In the genomic region with DNA sequence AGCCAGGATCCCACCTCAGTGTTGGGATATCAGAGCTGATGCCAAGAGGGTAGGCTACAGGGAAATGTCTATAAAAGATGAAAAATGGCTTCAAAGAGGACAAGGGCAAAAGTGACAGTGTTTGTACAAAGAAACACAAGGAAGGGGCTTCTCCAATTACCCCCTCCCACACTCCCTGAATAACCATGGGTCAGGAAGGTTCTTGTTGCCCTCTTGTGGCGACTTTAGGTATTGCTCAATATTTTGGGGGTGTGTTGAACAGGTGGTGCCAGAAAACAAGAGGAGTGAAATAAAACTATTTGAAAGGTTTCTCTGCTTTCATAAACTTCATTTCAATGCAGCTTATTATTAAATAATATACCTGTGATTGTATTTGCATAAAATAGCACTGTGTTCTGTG, we compare ENCODE assay signal across 9 mouse cellular contexts. TPM values are rescaled to one million over a fixed set of nuclear protein-coding genes. Genes with fewer than 3 reads are reported as not detected.
DNase-seq lines count a peak whose midpoint lies in the region; ATAC-seq lines count a peak whose summit lies in the region.
"Had no signal": no experiment of that assay in that cellular context is flagged by ENCODE, and none has a peak within 500 bp of the region (broad histone marks: within the 10 kb centered on the region; RNA-seq: fewer than 3 reads in every experiment).

No protein-coding gene starts in this region.

- H3K4me3 ChIP-seq in hindbrain, embryonic 14.5 days (replicated peaks; ENCODE audit: low read length): no peak overlapping the region
- H3K4me3 ChIP-seq in hindbrain, embryonic 13.5 days: no peak overlapping the region
- H3K4me3 ChIP-seq in embryonic facial prominence, embryonic 11.5 days (ENCODE audit: low read depth, low read length): no peak overlapping the region
- H3K4me3 ChIP-seq: limb, embryonic 13.5 days had no signal

- H3K27ac ChIP-seq in hindbrain, embryonic 14.5 days: no peak overlapping the region
- H3K27ac ChIP-seq in hindbrain, embryonic 13.5 days: no peak overlapping the region
- H3K27ac ChIP-seq in embryonic facial prominence, embryonic 11.5 days (replicated peaks; ENCODE audit: low read depth, low read length): no peak overlapping the region
- H3K27ac ChIP-seq: limb, embryonic 13.5 days had no signal

- no peaks in the 10 kb centered on the region for H3K9me3 ChIP-seq in hindbrain, embryonic 14.5 days (ENCODE audit: control insufficient read depth, low read length)
- H3K9me3 ChIP-seq in hindbrain, embryonic 13.5 days: no peaks in the 10 kb centered on the region; the same call in 1 of the 2 replicates
- no peaks in the 10 kb centered on the region for H3K9me3 ChIP-seq in embryonic facial prominence, embryonic 11.5 days (replicated peaks; ENCODE audit: control insufficient read depth, low read length)
- H3K9me3 ChIP-seq: limb, embryonic 13.5 days had no signal

- no peaks in the 10 kb centered on the region for H3K4me1 ChIP-seq in hindbrain, embryonic 14.5 days (replicated peaks; ENCODE audit: control insufficient read depth, insufficient read depth, low read length)
- no peaks in the 10 kb centered on the region for H3K4me1 ChIP-seq in hindbrain, embryonic 13.5 days (replicated peaks)
- no peaks in the 10 kb centered on the region for H3K4me1 ChIP-seq in embryonic facial prominence, embryonic 11.5 days (ENCODE audit: control insufficient read depth, insufficient read depth, low read length)
- H3K4me1 ChIP-seq: limb, embryonic 13.5 days had no signal

- no peaks in the 10 kb centered on the region for H3K36me3 ChIP-seq in hindbrain, embryonic 14.5 days (replicated peaks; ENCODE audit: control insufficient read depth, insufficient read depth)
- peaks cover 10% of the 10 kb centered on the region for H3K36me3 ChIP-seq in hindbrain, embryonic 13.5 days
- no peaks in the 10 kb centered on the region for H3K36me3 ChIP-seq in embryonic facial prominence, embryonic 11.5 days (replicated peaks; ENCODE audit: control insufficient read depth, insufficient read depth, low read depth, low read length)

- no peak overlapping the region for H3K9ac ChIP-seq in hindbrain, embryonic 14.5 days
- no peak overlapping the region for H3K9ac ChIP-seq in hindbrain, embryonic 13.5 days
- H3K9ac ChIP-seq in embryonic facial prominence, embryonic 11.5 days (replicated peaks; ENCODE audit: low read length): no peak overlapping the region
- H3K9ac ChIP-seq: limb, embryonic 13.5 days had no signal

- DNase-seq in hindbrain, embryonic 14.5 days (ENCODE audit: low spot score): peak; percentile 67
- peak; percentile 80 for DNase-seq in adrenal gland, postnatal 14 days
- DNase-seq in embryonic facial prominence, embryonic 11.5 days (ENCODE audit: low spot score): peak; percentile 78
- DNase-seq in layer of hippocampus, adult 11-12 months (ENCODE audit: low spot score): peak; percentile 69
- DNase-seq in mesoderm, embryonic 11.5 days (ENCODE audit: low read depth, low spot score): peak; percentile 56
- peak; percentile 29 to 54 for DNase-seq in thymus, postnatal 36 days

- no peaks in the 10 kb centered on the region for H3K27me3 ChIP-seq in hindbrain, embryonic 14.5 days (ENCODE audit: control insufficient read depth, insufficient read depth, low read length)
- H3K27me3 ChIP-seq in hindbrain, embryonic 13.5 days: no peaks in the 10 kb centered on the region
- H3K27me3 ChIP-seq in embryonic facial prominence, embryonic 11.5 days (ENCODE audit: control insufficient read depth, insufficient read depth, low read length): no peaks in the 10 kb centered on the region
- H3K27me3 ChIP-seq: limb, embryonic 13.5 days had no signal

- H3K4me2 ChIP-seq in hindbrain, embryonic 14.5 days (replicated peaks): no peak overlapping the region
- H3K4me2 ChIP-seq in hindbrain, embryonic 13.5 days: no peak overlapping the region
- H3K4me2 ChIP-seq in embryonic facial prominence, embryonic 11.5 days (ENCODE audit: low read depth, low read length): no peak overlapping the region
- H3K4me2 ChIP-seq: limb, embryonic 13.5 days had no signal

- ATAC-seq in hindbrain, embryonic 14.5 days (ENCODE audit: low FRiP score): no peak
- no peak for ATAC-seq in hindbrain, embryonic 13.5 days (ENCODE audit: low FRiP score)
- peak; percentile 77 for ATAC-seq in CD4-positive, CD25-positive, alpha-beta regulatory T cell, adult 4 months
- no peak for ATAC-seq in embryonic facial prominence, embryonic 11.5 days (replicated peaks; ENCODE audit: insufficient number of reproducible peaks, low FRiP score, low TSS enrichment, low read depth)

- WGBS in hindbrain, embryonic 14.5 days: 14% methylated on average over 1 of the region's 1 CpGs
- 16% methylated on average over 1 of the region's 1 CpGs for WGBS in hindbrain, embryonic 13.5 days
- 7% methylated on average over 1 of the region's 1 CpGs for WGBS in embryonic facial prominence, embryonic 11.5 days

RNA-seq across cellular contexts. Expression of gene Zfp931, which starts 20.1 kb away (rescaled TPM):
- 14.6 and 14.9 TPM in 2 replicates for polyA plus RNA-seq in hindbrain, embryonic 14.5 days (2014; fragmentation: Nextera tagmentation; extraction: Ambion mirVana)
- polyA plus RNA-seq in hindbrain, embryonic 13.5 days (2015; fragmentation: Nextera tagmentation; extraction: Ambion mirVana): 12.0 and 14.3 TPM in 2 replicates
- polyA plus RNA-seq in CD4-positive, CD25-positive, alpha-beta regulatory T cell, adult 4 months (2017; shearing (Covaris generic)): 10 to 100 TPM in 1 of 2 experiments, 1 to 10 TPM in 1; 8.2 to 11.0 TPM
- 20.8 and 23.9 TPM in 2 replicates for total RNA-seq in adrenal gland, postnatal 14 days (2021)
- 18.8 and 22.9 TPM in 2 replicates for polyA plus RNA-seq in embryonic facial prominence, embryonic 11.5 days (2014; fragmentation: Nextera tagmentation; extraction: Ambion mirVana)

RNA-seq across cellular contexts. Expression of gene Zfp971, which starts 35.1 kb away (rescaled TPM):
- polyA plus RNA-seq in hindbrain, embryonic 14.5 days (2014; fragmentation: Nextera tagmentation; extraction: Ambion mirVana): 11.8 and 12.6 TPM in 2 replicates
- polyA plus RNA-seq in hindbrain, embryonic 13.5 days (2015; fragmentation: Nextera tagmentation; extraction: Ambion mirVana): 9.3 and 9.8 TPM in 2 replicates
- 10 to 100 TPM in 1 of 2 experiments, 1 to 10 TPM in 1; 5.0 to 15.2 TPM for polyA plus RNA-seq in CD4-positive, CD25-positive, alpha-beta regulatory T cell, adult 4 months (2017; shearing (Covaris generic))
- total RNA-seq in adrenal gland, postnatal 14 days (2021): 29.5 and 33.3 TPM in 2 replicates
- 13.2 TPM in 2 replicates for polyA plus RNA-seq in embryonic facial prominence, embryonic 11.5 days (2014; fragmentation: Nextera tagmentation; extraction: Ambion mirVana)
